18 mouse cellular contexts compared by ENCODE assay signal in genomic region chr1:153094226-153095076, GRCm38 (mm10).
"Had no signal": no experiment of that assay in that cellular context is flagged by ENCODE, and none has a peak within 500 bp of the region (broad histone marks: within the 10 kb centered on the region; RNA-seq: fewer than 3 reads in every experiment).

No protein-coding gene starts in this region.

- H3K9ac ChIP-seq: liver, embryonic 13.5 days; lung, embryonic 14.5 days; midbrain, embryonic 13.5 days; neural tube, embryonic 13.5 days had no signal

- H3K9me3 ChIP-seq: liver, embryonic 13.5 days; megakaryocyte, embryonic 14.5 days; midbrain, embryonic 10.5 days; midbrain, embryonic 13.5 days; neural tube, embryonic 13.5 days had no signal

- H3K4me3 ChIP-seq: left cerebral cortex, adult 2 months; liver, embryonic 13.5 days; midbrain, embryonic 10.5 days; midbrain, embryonic 13.5 days; myocyte; neural tube, embryonic 13.5 days had no signal

- H3K27me3 ChIP-seq: neural tube, embryonic 13.5 days had no signal

- H3K36me3 ChIP-seq: liver, embryonic 13.5 days; midbrain, embryonic 10.5 days had no signal

- H3K4me2 ChIP-seq: liver, embryonic 13.5 days; lung, embryonic 14.5 days; midbrain, embryonic 13.5 days; neural tube, embryonic 13.5 days had no signal

- ATAC-seq: midbrain, embryonic 16.5 days had no signal

- H3K27ac ChIP-seq: kidney, postnatal 0 days; left cerebral cortex, adult 2 months; liver, embryonic 13.5 days; midbrain, embryonic 10.5 days; midbrain, embryonic 13.5 days; neural tube, embryonic 13.5 days had no signal

- DNase-seq: kidney, postnatal 36 days; layer of hippocampus, postnatal 36 days; liver, embryonic 13.5 days; lung, embryonic 14.5 days; lung, postnatal 10 days; lung, postnatal 36 days; retina, postnatal 1 day; right cerebral cortex, postnatal 25 days; thymus, adult 18-20 months; thymus, postnatal 36 days had no signal
